Mouse (Mus musculus) MEL (cell line): ENCODE results near the gene Telo2.

ENCODE experiments used
- EP300 ChIP-seq, 2 experiments: IDR thresholded peaks; 2 replicates each; pipeline ENCODE4 v1.6.1; 2011; ENCODE audit warnings: improper control_type of control experiment in 2 of 2, low read length in 2 of 2, low read depth in 1 of 2, mild to moderate bottlenecking in 1 of 2
- POLR2AphosphoS5 ChIP-seq: IDR thresholded peaks from 2 replicates; pipeline ENCODE4 v1.6.1; 2012; ENCODE audit warnings: low read depth, borderline replicate concordance, mild to moderate bottlenecking, inconsistent platforms, low read length, moderate library complexity, mixed read lengths

DNA sequence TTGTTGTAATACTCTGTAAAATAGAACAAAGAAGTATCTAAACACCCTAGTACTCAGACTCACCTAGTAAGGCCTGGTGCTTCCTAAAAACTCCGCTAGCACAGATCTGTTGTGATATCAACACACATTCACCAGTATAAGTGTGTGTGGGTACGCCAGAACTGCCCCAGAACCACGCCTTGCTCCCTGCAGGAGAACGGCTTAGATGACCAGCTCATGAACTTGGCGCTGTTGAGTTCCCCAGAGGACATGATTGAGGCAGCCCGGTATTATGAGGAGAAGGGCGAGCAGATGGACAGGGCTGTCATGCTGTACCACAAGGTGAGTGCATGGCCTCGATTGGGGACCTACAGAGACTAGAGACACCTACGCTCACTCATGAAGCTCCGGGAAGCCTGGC, 25.3 kb downstream of the Telo2 start:
- TF ChIP-seq POLR2AphosphoS5 (no peak), EP300 (IDR thresholded peaks at IDR 0.05; ENCODE audit: low read depth in 1 of 2, low read length in 2 of 2) (no peak)
